Mouse (Mus musculus) lung, postnatal 36 days (tissue): ENCODE measurements around the gene Ldah.
"Not testable (repeated sequence)": the region's sequence is repeated elsewhere in the genome, so short reads cannot be mapped to it uniquely, and the experiment has no call there.

Experiments
- DNase-seq: peaks from one replicate; pipeline ENCODE4 v3.0.0; 2022; ENCODE audit warnings: mixed read lengths

The Ldah gene

GRCm38 (mm10) chr12:8207978-8208403 lies at the start of gene Ldah:
Gene Ldah, plus strand, starts transcription at chr12:8208107.
- peak; percentile 90 for DNase-seq

- no peak for DNase-seq
These were observed 40.2 kb upstream of the Ldah start for GRCm38 (mm10) chr12:8167743-8168142.

- DNase-seq: no peak
These were observed 27.0 kb upstream of the Ldah start for GRCm38 (mm10) chr12:8180921-8181320.

GRCm38 (mm10) chr12:8181744-8182143 lies 26.2 kb upstream of the Ldah start:
- no peak for DNase-seq

- DNase-seq: no peak
These were observed 23.4 kb upstream of the Ldah start for GRCm38 (mm10) chr12:8184518-8184917.

- DNase-seq: no peak
These were observed 19.7 kb upstream of the Ldah start for GRCm38 (mm10) chr12:8188161-8188560.

GRCm38 (mm10) chr12:8188796-8189535 lies 18.9 kb upstream of the Ldah start:
- not testable (repeated sequence) for DNase-seq

- DNase-seq: no peak
These were observed 18.2 kb upstream of the Ldah start for GRCm38 (mm10) chr12:8189722-8190121.

- no peak for DNase-seq
These were observed 2.2 kb upstream of the Ldah start for GRCm38 (mm10) chr12:8205721-8206120.

GRCm38 (mm10) chr12:8207578-8207977 lies 329 bp upstream of the Ldah start:
- no peak for DNase-seq

GRCm38 (mm10) chr12:8216392-8217280 lies 8.7 kb downstream of the Ldah start:
- DNase-seq: no peak

GRCm38 (mm10) chr12:8223036-8223435 lies 15.1 kb downstream of the Ldah start:
- no peak for DNase-seq

- DNase-seq: no peak
These were observed 23.2 kb downstream of the Ldah start for GRCm38 (mm10) chr12:8231101-8231500.

- peak; percentile 56 for DNase-seq
These were observed 24.8 kb downstream of the Ldah start for GRCm38 (mm10) chr12:8232679-8233078.

GRCm38 (mm10) chr12:8242181-8242580 lies 34.3 kb downstream of the Ldah start:
- peak; percentile 44 for DNase-seq

- DNase-seq: peak; percentile 38
These were observed 36.8 kb downstream of the Ldah start for GRCm38 (mm10) chr12:8244746-8245145.

- DNase-seq: no peak
These were observed 52.4 kb downstream of the Ldah start for GRCm38 (mm10) chr12:8260297-8260696.

GRCm38 (mm10) chr12:8266311-8266710 lies 58.4 kb downstream of the Ldah start:
- no peak for DNase-seq

GRCm38 (mm10) chr12:8269627-8270026 lies 61.7 kb downstream of the Ldah start:
- DNase-seq: no peak

- DNase-seq: peak; percentile 23
These were observed 63.5 kb downstream of the Ldah start for GRCm38 (mm10) chr12:8271405-8271804.

- DNase-seq: no peak
These were observed 65.7 kb downstream of the Ldah start for GRCm38 (mm10) chr12:8273471-8274171.

- DNase-seq: no peak
These were observed 67.5 kb downstream of the Ldah start for GRCm38 (mm10) chr12:8275424-8275823.
